Mouse (Mus musculus): ENCODE results near the gene Zmiz1. TPM values are rescaled to one million over a fixed set of nuclear protein-coding genes. Genes with fewer than 3 reads are reported as not detected.

Gene Zmiz1
- polyA plus RNA-seq (2012; ENCODE audit: low replicate concordance), result 117 and 127 TPM in 2 replicates

DNA sequence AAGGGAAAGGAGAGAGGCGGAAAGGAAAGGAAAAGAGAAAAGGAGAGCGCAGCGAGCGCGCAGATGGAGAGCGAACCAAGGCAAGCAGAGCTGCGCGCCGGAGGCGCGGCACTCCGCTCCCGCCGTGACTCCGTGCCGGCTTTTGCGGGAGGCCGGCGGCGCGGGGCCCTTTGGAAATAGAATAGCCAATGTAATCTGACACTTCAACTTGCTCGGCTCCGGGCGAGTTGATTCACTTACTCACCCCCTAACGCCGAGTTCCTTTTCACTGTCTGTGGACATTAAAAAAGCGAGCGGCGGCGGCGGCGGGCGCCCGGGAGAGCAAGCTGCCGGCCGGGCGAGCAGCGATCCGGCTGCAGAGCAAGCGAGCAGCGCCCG lies at the start of gene Zmiz1:
Zmiz1 (plus strand) TSS at position 170 of the 378 bp plus-strand sequence.

DNA sequence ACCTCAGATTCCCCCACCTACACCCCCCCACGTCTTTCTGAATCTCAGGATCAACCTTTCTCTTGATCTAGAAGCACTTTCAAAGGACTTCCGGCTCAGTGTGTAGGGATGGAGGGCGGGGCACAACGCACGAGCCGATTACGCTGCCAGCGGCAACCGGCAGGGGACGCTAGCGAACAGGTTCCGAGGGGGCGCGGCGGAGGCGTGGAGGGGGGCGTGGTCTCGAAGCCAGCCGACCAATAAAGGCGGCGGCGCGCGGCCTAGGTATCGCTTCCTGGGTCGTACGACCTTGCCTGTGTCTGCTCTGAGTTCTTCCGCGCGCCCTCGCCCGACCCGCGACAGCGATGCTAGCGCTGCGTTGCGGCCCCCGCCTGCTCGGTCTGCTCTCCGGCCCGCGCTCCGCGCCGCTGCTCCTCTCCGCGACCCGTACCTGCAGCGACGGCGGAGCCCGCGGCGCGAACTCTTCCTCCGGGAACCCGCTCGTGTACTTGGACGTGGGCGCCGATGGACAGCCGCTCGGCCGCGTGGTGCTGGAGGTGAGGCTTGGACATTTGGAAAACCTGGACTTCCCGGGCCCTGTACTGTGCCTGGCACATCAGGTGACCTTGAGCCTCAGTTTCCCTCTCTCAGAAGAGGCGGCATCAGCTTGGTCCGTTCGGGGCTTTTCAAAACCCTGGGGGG lies 235.0 kb downstream of the Zmiz1 start, which contains the start of gene Ppif:
Ppif (plus strand) TSS at position 267 of the 681 bp plus-strand sequence.

Other genes with a start within 250 kb of the Zmiz1 start
- 36.5 and 49.4 TPM in 2 replicates for gene Ppif, start 235.0 kb downstream of the Zmiz1 start, polyA plus RNA-seq (2012; ENCODE audit: low replicate concordance)

Measured in leukemia stem cell, adult 10-12 weeks (primary cell).